Mouse (Mus musculus) cerebellum, postnatal 36 days (tissue): ENCODE measurements around the gene Ccdc120.

Source experiments
- DNase-seq, 2 experiments: peaks; one replicate each; pipeline ENCODE4 v3.0.0; 2021 to 2022; ENCODE audit warnings: mixed read lengths in 2 of 2

The Ccdc120 gene

GRCm38 (mm10) chrX:7690486-7690885 is 60.2 kb downstream of the Ccdc120 start:
- DNase-seq: no peak

DNA sequence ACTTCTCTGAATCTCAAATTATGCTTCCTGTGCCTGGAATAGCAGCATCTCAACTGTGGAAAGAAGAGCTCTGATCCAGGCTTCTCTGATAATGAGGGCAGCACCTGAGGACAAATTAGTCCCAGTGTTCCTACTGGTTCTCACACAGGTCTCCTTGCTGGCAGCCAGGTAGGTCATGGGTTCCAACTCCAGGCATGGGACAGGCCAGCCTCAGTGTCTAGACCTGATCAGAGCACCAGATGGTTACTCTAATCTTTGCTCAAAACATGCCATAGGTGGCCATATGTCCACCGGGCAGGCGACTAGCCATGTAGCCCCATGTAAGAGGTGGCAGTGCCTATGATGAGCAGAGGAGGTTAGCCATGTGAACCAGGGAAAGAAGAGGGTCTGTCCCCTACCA is 62.4 kb downstream of the Ccdc120 start:
- peak; percentile 22 to 36 for DNase-seq
